Mouse (Mus musculus) urinary bladder, postnatal 4 days (tissue): ENCODE data around the gene Pck1.
A peak's percentile ranks its signal among the peaks of the same experiment; 100 is the strongest.

Experiments used
- DNase-seq, 2 experiments: peaks; one replicate each; pipeline ENCODE4 v3.0.0; 2021 to 2022; ENCODE audit warnings: low spot score in 2 of 2

Gene Pck1

DNA sequence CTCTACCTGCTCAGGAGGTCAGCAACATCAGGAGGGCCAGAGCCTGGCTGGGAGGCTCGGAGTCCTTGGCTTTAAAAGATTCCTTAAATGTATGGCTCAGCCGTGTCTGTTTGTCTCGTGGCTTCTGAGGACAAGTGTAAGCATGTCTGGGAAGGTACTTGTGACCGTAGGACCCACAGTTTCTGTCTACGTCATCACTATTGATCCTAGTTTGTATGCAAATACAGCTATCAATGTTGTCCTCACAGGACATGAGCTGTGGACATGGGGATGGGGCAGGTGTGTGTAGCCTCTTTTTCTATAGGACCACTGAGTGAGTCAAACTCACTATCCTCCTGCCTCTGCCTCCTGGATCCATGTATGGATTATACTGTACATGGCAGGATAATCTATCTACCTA is 4.8 kb upstream of the Pck1 start:
- DNase-seq, result no peak

DNA sequence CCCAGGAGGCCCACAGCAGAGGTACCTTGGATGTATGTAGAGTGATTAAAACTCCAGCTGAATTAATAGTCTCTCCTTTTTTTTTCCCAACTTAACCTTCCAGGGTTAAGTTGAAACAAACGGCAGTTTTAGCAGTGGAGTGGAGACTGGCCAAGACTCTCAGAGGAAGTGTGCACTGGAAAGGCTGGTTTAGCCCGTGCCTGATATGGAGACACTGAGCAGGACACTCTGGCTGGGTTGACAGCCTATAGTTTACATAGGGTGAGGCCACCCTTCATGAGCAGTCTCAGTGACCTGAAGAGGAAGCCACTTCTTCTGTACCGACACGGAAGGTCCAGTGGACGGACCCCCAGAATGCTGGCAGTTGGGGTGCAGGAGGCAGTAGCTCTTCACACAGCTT is 1.5 kb upstream of the Pck1 start:
- DNase-seq, result no peak

DNA sequence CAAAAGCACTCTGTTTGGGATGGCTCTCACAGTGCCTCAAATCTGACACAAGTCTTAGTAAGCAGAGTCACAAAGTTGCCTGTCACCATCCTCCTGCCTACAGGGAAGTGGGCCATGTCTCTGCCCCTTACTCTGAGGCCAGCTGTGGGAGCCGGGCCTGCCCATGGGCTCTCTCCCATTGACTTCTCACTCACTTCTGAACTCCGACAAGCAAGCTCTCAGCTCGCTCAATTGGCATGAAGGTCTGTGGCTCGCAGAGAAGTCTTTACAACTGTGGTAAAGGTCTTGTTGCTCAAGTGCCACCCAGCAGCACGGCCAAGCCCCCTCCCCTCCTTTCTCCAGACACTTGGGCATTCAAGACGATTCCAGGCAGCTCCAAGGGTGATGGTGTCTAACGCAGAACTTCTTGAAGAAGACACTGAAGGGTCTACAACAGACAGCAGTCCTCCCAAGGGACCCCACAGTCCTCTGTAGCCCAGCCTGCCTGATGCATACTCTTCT is 1.0 kb upstream of the Pck1 start:
- no peak for DNase-seq

DNA sequence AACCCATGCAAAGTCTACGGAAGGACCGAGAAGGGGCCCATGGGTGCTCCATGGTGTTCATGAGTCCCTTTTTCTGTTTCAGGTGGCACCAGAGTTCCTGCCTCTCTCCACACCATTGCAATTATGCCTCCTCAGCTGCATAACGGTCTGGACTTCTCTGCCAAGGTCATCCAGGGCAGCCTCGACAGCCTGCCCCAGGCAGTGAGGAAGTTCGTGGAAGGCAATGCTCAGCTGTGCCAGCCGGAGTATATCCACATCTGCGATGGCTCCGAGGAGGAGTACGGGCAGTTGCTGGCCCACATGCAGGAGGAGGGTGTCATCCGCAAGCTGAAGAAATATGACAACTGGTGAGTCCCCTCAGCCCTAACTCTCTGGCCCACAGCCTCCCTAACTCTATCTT is 418 bp downstream of the Pck1 start:
- DNase-seq, result no peak

DNA sequence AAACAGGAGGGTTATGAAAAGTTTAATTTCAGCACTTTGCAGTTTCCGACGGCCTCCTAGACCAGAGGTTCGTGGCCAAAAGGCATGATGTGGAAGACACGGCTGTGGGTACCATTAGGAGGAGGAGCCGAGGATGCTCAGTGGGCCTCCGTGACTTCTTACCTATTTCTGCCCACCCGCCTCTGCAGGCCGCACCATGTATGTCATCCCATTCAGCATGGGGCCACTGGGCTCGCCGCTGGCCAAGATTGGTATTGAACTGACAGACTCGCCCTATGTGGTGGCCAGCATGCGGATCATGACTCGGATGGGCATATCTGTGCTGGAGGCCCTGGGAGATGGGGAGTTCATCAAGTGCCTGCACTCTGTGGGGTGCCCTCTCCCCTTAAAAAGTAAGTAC is 1.7 kb downstream of the Pck1 start:
- no peak for DNase-seq

DNA sequence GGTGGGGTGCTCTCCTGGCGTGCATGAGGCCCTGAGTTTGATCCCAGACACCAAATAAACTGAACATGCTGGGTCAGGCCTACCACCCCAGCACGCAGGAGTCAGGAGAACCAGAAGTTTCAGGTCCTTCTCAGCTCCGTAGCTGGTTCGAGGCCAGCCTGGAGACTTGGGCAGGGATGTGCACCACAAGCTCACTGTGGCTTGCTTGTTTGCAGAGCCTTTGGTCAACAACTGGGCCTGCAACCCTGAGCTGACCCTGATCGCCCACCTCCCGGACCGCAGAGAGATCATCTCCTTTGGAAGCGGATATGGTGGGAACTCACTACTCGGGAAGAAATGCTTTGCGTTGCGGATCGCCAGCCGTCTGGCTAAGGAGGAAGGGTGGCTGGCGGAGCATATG is 2.1 kb downstream of the Pck1 start:
- no peak for DNase-seq

DNA sequence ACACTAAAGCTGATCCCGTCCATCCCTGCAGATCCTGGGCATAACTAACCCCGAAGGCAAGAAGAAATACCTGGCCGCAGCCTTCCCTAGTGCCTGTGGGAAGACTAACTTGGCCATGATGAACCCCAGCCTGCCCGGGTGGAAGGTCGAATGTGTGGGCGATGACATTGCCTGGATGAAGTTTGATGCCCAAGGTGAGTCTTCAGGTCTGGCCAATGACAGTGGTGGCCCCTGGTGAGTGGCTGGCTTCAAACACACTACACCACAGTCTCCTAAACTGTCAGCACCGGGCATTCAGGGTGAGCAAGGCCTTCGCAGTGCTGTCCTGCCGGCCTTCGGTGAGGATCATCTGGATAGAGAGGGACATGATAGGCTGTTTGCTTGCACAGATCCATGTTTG is 3.1 kb downstream of the Pck1 start:
- DNase-seq, result no peak

DNA sequence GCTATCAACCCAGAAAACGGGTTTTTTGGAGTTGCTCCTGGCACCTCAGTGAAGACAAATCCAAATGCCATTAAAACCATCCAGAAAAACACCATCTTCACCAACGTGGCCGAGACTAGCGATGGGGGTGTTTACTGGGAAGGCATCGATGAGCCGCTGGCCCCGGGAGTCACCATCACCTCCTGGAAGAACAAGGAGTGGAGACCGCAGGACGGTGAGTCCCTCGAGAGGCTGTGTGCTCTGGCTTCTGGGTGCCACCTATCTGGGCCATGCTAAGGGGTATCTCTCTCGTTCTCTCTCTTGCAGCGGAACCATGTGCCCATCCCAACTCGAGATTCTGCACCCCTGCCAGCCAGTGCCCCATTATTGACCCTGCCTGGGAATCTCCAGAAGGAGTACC is 4.1 kb downstream of the Pck1 start:
- no peak for DNase-seq

DNA sequence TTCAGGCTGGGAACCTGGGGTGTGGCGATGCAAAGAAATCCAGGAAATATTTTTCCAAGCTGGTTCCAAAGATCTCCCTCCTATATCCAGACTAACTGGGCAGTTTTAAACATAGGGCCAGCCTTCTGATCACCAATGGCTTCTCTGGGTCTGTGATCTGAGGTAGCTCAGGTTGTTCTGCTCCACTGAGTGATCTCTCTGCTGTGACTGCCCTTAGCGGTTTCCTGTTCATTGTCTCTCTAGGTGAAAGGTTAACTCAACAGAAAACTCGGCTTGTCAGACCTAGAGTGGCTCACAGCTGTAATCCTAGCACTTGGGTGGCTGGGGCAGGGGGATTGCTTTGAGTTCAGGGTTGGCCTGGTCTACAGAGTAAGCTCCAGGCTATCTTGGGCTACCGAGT is 4.5 kb downstream of the Pck1 start:
- no peak for DNase-seq

DNA sequence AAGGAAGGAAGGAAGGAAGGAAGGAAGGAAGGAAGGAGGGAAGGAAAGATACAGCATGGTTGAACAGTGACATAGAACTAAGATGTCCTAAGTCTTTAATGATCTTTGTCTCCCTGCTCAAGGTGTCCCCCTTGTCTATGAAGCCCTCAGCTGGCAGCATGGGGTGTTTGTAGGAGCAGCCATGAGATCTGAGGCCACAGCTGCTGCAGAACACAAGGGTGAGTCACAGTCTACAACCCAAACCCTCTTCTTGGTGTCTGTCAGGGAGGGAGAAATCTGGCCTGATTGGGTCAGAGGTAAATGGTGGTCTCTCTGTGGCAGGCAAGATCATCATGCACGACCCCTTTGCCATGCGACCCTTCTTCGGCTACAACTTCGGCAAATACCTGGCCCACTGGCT is 5.0 kb downstream of the Pck1 start:
- no peak for DNase-seq

DNA sequence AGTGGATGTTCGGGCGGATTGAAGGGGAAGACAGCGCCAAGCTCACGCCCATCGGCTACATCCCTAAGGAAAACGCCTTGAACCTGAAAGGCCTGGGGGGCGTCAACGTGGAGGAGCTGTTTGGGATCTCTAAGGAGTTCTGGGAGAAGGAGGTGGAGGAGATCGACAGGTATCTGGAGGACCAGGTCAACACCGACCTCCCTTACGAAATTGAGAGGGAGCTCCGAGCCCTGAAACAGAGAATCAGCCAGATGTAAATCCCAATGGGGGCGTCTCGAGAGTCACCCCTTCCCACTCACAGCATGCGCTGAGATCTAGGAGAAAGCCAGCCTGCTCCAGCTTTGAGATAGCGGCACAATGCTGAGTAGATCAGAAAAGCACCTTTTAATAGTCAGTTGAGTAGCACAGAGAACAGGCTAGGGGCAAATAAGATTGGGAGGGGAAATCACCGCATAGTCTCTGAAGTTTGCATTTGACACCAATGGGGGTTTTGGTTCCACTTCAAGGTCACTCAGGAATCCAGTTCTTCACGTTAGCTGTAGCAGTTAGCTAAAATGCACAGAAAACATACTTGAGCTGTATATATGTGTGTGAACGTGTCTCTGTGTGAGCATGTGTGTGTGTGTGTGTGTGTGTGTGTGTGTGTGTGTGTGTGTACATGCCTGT is 5.7 kb downstream of the Pck1 start:
- no peak for DNase-seq

DNA sequence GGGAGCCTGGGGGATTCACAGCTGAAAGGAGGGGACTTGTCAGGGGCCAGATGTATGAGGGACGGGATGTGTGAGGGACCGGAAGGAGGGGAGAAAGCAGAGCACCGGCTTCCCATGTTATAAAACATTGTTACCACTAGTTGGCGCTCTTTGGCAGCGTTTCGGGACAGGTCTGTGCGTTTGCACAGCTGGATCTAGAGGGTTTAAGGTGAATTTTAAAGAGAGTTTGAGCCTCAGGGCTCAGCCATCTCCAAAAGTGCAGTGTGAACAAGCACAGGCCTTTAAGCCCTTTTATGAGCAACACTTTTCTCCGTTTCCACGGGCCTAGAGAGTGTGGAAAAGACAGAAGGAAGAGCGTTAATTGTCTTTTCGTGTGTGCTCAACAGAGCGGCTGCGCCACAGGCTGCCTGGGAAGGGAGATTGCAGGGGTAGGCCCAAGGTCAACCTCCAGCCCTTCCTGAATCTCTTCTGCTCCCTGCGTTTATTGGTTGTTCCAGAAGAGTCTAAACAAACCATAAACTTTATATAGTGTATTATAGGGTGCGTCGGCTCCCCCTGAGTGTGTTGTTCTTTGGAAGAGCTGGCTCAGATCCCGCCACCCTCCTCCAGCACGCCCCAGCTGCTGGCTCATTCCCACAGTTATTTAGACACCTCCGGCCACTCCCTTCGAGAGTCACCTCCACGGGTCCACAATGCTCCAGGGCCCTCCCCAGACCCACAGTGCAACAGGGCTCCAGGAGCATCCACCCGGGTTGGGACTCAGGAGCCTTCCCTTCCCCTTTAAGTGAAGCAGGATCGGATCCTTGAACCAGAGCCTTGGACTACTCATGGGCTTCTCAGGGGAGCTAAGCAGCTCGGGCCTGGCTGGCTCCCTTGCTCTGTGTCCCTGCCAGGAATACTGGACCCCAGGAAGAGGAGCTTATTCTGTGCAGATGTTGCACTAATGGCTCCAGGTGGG is 6.8 kb downstream of the Pck1 start:
- peak; percentile 72 to 78 for DNase-seq

DNA sequence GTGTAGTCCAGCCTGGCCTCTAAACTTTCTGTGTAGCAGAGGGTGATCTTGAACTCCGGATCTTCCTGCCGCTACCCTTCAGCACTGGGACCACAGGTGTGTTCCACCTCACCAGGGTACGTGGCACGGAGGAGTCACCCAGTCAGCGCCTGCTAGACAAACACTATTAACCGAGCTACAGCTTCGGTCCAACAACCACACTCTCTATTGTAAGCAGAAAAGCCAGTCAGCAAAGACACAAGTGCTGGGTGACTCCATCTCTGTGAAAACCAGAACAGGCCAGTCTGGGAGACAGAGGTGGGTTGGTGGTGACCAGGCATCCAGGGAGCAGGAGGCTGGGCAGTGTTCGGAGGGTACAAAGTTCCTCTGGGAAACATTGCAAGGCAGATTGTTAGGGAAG is 10.5 kb downstream of the Pck1 start:
- DNase-seq, result no peak

DNA sequence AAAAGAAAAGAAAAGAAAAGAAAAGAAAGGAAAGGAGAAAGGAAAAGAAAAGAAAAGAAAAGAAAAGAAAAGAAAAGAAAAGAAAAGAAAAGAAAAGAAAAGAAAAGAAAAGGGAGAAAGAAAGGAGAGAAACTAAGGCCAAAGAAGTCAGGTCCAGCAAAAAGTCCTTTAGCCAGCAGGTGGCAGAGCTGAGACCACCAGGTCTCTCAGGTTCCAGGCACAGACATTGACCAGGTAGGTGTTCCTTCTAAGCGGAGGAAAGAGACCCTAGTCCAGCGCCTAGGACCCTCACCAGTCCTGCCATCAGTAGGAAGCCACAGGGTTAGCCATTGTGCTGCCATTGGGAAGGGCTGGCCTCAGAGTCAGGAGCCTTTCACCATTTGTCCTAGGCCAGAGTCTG is 11.5 kb downstream of the Pck1 start:
- no peak for DNase-seq

DNA sequence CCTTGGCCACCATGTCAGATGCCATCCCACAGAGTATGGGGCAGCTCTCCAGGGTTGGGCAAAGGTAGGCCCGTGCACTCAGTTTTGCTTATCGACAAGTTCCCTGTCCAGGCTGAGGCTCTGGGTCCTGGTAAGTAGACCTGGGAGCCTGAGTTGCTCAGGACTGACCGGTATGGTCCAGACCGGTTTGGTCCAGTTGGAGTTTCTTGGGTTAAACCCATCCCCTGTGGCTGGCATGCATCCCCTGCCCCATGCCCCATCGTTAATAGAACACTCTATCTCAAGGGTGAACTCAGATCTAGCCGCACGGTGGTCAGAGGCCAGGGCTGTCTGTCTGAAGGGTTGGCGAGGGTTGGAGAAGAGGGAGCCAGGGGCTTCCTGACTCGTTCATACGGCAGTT is 12.1 kb downstream of the Pck1 start:
- DNase-seq, result no peak

DNA sequence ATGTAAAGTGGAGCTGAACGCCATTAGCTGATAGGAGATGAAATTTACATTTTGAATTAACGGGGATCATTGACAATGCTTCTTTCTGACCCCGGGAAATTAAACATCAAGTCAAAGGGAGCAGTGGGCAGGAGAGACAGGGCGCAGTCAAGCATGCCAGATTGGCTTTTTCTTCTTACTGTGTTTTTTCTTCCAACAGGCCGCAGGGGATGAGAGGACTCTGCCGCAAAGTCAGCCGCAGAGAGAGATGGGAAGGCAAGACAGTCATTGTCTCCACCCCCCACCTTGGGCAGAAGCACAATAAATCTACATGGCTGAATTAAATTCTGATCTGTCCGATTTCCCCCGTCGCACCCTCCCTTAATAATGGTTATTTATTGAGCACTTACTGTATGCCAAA is 12.5 kb downstream of the Pck1 start:
- DNase-seq, result no peak

DNA sequence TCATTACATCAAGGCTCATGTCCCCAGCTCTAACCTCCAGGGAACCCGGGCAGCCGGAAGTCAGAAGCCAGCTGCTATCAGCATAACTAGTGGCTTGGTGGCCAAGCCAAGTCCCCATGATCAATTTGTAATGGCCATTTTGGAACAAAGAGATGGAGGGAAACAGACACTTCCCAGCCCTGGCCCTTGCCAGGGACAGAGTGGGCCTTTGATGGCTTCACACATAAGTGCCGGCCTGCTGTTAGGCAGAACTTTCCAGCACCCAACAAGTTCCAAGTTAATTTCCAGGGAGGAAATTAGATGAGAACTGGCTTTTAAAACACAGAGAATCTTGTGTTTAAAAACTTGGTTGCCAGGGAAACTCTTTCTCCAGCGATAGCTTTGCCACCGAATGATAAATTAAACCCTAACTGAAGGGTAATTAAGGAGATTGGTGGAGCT is 15.6 kb downstream of the Pck1 start:
- DNase-seq, result no peak

DNA sequence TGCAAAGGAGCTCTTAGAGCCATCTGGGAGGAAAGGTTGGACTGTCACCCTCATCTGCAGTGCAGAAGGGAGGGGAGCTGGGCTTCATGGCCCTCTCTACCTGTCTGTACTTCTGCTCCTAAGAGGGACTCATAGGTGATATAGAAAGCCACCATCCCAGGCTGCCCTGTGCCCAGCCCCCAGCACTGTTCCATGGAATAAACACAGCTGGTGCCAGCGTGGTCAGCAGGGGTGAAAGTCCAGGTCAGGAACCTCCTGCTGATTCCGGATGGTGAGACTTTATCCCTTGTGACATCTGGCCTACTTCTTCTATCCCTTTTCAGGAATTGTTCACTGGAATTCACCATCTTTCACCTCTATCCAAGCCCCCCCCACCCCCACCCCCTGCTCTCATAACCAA is 17.2 kb downstream of the Pck1 start:
- DNase-seq, result no peak

DNA sequence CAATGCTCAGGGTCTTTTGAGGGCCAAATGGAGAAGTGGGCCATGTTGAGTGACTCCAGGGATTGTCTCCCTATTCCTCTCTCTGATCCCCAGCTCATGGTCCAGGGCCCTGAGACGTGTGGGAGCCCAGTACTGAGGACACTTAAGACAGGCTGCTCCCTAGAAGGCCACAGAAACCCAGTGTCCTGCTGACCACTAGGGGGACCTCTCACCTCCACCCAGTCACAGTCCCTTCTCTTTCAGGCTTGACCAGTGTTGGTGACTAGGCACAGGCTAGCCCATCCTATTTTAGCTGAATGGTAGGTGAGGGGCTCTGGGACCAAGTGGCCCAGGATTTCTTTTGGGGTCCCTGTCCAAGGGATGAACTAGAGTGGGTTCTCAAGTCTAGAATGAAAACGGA is 17.9 kb downstream of the Pck1 start:
- DNase-seq, result no peak

DNA sequence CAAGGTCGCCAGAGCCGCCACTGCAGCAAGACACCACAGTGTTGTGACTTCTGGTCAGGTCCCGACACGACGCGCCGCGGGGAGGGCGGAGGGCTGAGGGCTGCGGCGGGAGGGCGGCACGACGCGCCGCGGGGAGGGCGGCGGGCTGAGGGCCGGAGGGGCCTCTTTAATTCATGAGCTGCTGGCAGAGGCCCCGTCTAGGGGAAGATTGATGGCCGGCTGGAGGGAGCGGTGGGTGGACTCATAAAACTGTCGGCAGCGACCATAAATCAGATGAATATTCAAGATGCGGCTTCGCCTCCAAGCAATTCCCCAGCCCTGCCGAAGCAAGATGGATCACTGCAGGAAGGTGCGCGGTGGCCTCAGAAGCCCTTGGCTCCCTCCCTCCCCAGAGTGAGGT is 18.6 kb downstream of the Pck1 start:
- peak; percentile 80 to 86 for DNase-seq

DNA sequence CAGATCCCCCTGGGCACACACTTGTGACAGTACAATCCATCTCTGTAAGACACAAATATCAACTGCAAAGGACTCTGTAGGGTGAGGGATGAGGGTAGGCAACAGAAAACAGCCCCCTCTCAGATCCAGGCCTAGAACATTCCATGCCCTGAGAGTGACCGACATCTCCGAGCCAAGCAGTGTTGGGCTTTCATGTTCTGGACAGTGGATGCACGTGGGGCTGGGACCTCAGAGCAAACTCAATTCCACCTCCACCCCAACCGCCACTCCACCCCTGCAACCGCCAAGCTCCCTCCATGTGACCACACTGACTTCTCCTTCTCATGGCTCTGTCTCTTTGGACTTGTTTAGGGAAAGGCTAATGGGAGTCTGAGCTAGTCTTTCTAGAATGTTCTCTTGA is 19.1 kb downstream of the Pck1 start:
- DNase-seq, result peak in 1 of 2 experiments; percentile 59

DNA sequence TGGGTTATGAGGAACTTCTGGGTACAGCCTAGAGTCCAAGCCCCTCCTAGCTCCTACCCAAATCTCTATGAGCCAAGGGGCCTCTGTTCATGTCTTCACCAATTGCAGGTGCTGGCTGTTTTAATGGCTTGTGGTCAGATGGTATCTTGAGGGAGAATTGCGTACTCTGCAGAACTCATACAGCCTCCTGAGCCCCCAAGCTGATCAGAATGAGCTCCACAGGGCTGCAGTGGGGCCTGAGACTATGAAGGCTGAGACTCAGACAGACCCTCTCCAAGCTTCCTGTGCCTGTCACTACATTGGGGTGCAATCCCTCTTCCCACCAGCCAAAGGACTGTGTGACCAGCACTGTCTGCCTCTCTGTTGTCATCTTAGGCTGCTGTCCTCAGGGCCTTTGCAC is 19.5 kb downstream of the Pck1 start:
- peak in 1 of 2 experiments; percentile 15 for DNase-seq

DNA sequence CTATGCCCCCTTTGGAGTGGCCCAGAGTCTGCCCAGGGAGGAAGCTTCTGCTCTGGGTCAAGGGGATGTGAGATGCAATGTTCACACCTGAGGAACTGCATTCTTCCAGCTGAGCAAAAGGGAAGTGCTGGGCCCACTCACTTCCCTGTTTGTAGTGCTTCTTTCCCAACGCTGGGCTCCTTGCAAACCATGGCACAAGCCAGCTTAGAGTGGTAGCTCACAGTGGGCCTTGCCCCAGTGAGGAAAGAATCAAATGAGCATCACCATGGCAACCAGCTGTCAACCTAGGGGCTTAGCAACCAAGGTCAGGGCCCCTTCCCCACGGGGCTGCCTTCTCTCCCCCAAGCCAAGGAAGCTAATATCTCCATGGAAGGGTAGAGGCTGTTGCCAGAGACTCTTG is 20.2 kb downstream of the Pck1 start:
- peak; percentile 15 to 41 for DNase-seq
